16 mouse cellular contexts compared by ENCODE assay signal in genomic region chr4:102440119-102440481, GRCm38 (mm10).
DNase-seq lines count a peak whose midpoint lies in the region; ATAC-seq lines count a peak whose summit lies in the region.
"Had no signal": no experiment of that assay in that cellular context is flagged by ENCODE, and none has a peak within 500 bp of the region (broad histone marks: within the 10 kb centered on the region; RNA-seq: fewer than 3 reads in every experiment).

No protein-coding gene starts in this region.

- 0 out of 2 replicates have a peak overlapping the region, but pooled peaks have one; percentile 31 for H3K27ac ChIP-seq in forebrain, embryonic 15.5 days (replicated peaks)
- H3K27ac ChIP-seq in forebrain, embryonic 12.5 days: no peak overlapping the region
- peak overlapping the region; percentile 86 for H3K27ac ChIP-seq in heart, embryonic 15.5 days
- H3K27ac ChIP-seq in limb, embryonic 13.5 days: peak overlapping the region; percentile 73; the same call in 1 of the 2 replicates
- no peak overlapping the region for H3K27ac ChIP-seq in limb, embryonic 10.5 days
- H3K27ac ChIP-seq: liver, embryonic 13.5 days had no signal

- no peak for ATAC-seq in forebrain, embryonic 15.5 days (replicated peaks)
- ATAC-seq in forebrain, embryonic 12.5 days (ENCODE audit: low FRiP score): no peak
- no peak for ATAC-seq in heart, embryonic 15.5 days (replicated peaks; ENCODE audit: insufficient number of reproducible peaks, insufficient read depth, low FRiP score, low read depth)
- no peak for ATAC-seq in limb, embryonic 13.5 days (ENCODE audit: low FRiP score, low read depth)
- ATAC-seq: hindbrain, embryonic 16.5 days; intestine, postnatal 0 days; lung, postnatal 0 days; midbrain, embryonic 13.5 days had no signal

- H3K27me3 ChIP-seq in forebrain, embryonic 15.5 days: no peaks in the 10 kb centered on the region
- H3K27me3 ChIP-seq in forebrain, embryonic 12.5 days: no peaks in the 10 kb centered on the region
- no peaks in the 10 kb centered on the region for H3K27me3 ChIP-seq in heart, embryonic 15.5 days
- no peaks in the 10 kb centered on the region for H3K27me3 ChIP-seq in limb, embryonic 13.5 days
- no peaks in the 10 kb centered on the region for H3K27me3 ChIP-seq in limb, embryonic 10.5 days (ENCODE audit: low read depth, poor library complexity, severe bottlenecking)
- H3K27me3 ChIP-seq: embryonic facial prominence, embryonic 12.5 days; liver, embryonic 13.5 days; midbrain, embryonic 13.5 days had no signal

- no peaks in the 10 kb centered on the region for H3K36me3 ChIP-seq in forebrain, embryonic 15.5 days
- no peaks in the 10 kb centered on the region for H3K36me3 ChIP-seq in forebrain, embryonic 12.5 days (replicated peaks)
- no peaks in the 10 kb centered on the region for H3K36me3 ChIP-seq in heart, embryonic 15.5 days
- no peaks in the 10 kb centered on the region for H3K36me3 ChIP-seq in limb, embryonic 13.5 days
- no peaks in the 10 kb centered on the region for H3K36me3 ChIP-seq in limb, embryonic 10.5 days
- H3K36me3 ChIP-seq: embryonic facial prominence, embryonic 12.5 days; liver, embryonic 13.5 days; midbrain, embryonic 13.5 days had no signal

- H3K4me3 ChIP-seq in forebrain, embryonic 15.5 days: no peak overlapping the region
- no peak overlapping the region for H3K4me3 ChIP-seq in forebrain, embryonic 12.5 days (replicated peaks)
- H3K4me3 ChIP-seq in heart, embryonic 15.5 days: no peak overlapping the region
- H3K4me3 ChIP-seq in limb, embryonic 13.5 days: no peak overlapping the region
- H3K4me3 ChIP-seq in limb, embryonic 10.5 days: no peak overlapping the region
- H3K4me3 ChIP-seq: embryonic facial prominence, embryonic 12.5 days; liver, embryonic 13.5 days; midbrain, embryonic 13.5 days had no signal

- H3K9ac ChIP-seq in forebrain, embryonic 15.5 days (replicated peaks): no peak overlapping the region
- H3K9ac ChIP-seq in forebrain, embryonic 12.5 days: no peak overlapping the region
- H3K9ac ChIP-seq in heart, embryonic 15.5 days: no peak overlapping the region
- H3K9ac ChIP-seq in limb, embryonic 13.5 days: no peak overlapping the region
- H3K9ac ChIP-seq: embryonic facial prominence, embryonic 12.5 days; liver, embryonic 13.5 days; midbrain, embryonic 13.5 days had no signal

- DNase-seq in heart, adult 9 months (ENCODE audit: low spot score in 2 of 2): no peak
- DNase-seq in limb, embryonic 10.5 days (ENCODE audit: low spot score): no peak
- peak; percentile 64 for DNase-seq in telencephalon, adult 2 months (ENCODE audit: low read depth, low spot score)
- no peak for DNase-seq in thymus, postnatal 10 days (ENCODE audit: low spot score in 2 of 2)
- DNase-seq: adrenal gland, postnatal 14 days; kidney, postnatal 25 days; liver, embryonic 13.5 days had no signal

- H3K4me2 ChIP-seq in forebrain, embryonic 15.5 days (replicated peaks): no peak overlapping the region
- no peak overlapping the region for H3K4me2 ChIP-seq in forebrain, embryonic 12.5 days
- H3K4me2 ChIP-seq in heart, embryonic 15.5 days: peak overlapping the region; percentile 20; the same call in 1 of the 2 replicates
- H3K4me2 ChIP-seq in limb, embryonic 13.5 days (replicated peaks): no peak overlapping the region
- H3K4me2 ChIP-seq: liver, embryonic 13.5 days; midbrain, embryonic 13.5 days had no signal

- 43% methylated on average over 4 of the region's 4 CpGs for WGBS in forebrain, embryonic 15.5 days
- 69% methylated on average over 4 of the region's 4 CpGs for WGBS in forebrain, embryonic 12.5 days
- WGBS in heart, embryonic 15.5 days: 29% methylated on average over 4 of the region's 4 CpGs
- 46% methylated on average over 4 of the region's 4 CpGs for WGBS in limb, embryonic 13.5 days
- 83% methylated on average over 4 of the region's 4 CpGs for WGBS in limb, embryonic 10.5 days

- H3K4me1 ChIP-seq in forebrain, embryonic 15.5 days: peaks cover 21% of the 10 kb centered on the region
- peaks cover 8% of the 10 kb centered on the region; the same call in 1 of the 2 replicates for H3K4me1 ChIP-seq in forebrain, embryonic 12.5 days
- peaks cover 24% of the 10 kb centered on the region for H3K4me1 ChIP-seq in heart, embryonic 15.5 days (replicated peaks)
- H3K4me1 ChIP-seq in limb, embryonic 13.5 days: peaks cover 14% of the 10 kb centered on the region
- H3K4me1 ChIP-seq in limb, embryonic 10.5 days: no peaks in the 10 kb centered on the region
- H3K4me1 ChIP-seq: liver, embryonic 13.5 days had no signal

- H3K9me3 ChIP-seq in forebrain, embryonic 15.5 days: no peaks in the 10 kb centered on the region
- H3K9me3 ChIP-seq in forebrain, embryonic 12.5 days: no peaks in the 10 kb centered on the region
- no peaks in the 10 kb centered on the region for H3K9me3 ChIP-seq in heart, embryonic 15.5 days (replicated peaks)
- no peaks in the 10 kb centered on the region for H3K9me3 ChIP-seq in limb, embryonic 13.5 days
- no peaks in the 10 kb centered on the region for H3K9me3 ChIP-seq in limb, embryonic 10.5 days (replicated peaks)
- H3K9me3 ChIP-seq: embryonic facial prominence, embryonic 12.5 days; liver, embryonic 13.5 days; midbrain, embryonic 13.5 days had no signal

Comparison
In these comparisons a context has a peak if more than half of its experiments do, and no peak if none do; other contexts are left out.
1. H3K27ac ChIP-seq: peak in forebrain, embryonic 15.5 days (single experiment), heart, embryonic 15.5 days (single experiment) and limb, embryonic 13.5 days (single experiment); none in forebrain, embryonic 12.5 days (single experiment) and limb, embryonic 10.5 days (single experiment).